Mouse (Mus musculus): ENCODE measurements around the gene Vmn2r85. TPM values are rescaled to one million over a fixed set of nuclear protein-coding genes. Genes with fewer than 3 reads are reported as not detected.

The Vmn2r85 gene
- polyA plus RNA-seq (2021; fragmentation: Nextera tagmentation): 0.06 TPM in 2 replicates
- long read RNA-seq, experiment 1, partial matches to known transcripts: 0 of 1 reads
- long read RNA-seq, experiment 1, other reads (novel, unspliced or antisense): 1 of 1 reads
- long read RNA-seq, experiment 2: 0 reads

DNA sequence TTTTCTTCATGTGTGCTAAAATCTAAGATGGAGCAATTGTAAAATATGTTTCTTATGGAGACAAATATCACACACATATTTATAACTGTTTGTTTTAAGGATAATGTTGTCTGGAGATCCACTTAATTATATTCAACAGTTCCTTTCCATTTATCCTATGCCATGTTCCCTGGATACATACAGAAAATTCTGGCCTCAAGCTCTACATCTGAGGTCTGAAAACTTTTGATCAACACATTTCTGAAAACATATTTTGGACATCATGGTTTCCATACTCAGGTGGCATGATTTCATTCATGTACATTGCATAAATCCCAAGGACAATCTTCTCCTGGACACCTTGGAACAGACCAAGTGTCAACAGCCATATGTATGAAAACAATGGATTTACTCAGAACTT, at the start of gene Vmn2r85:
Gene Vmn2r85, minus strand, starts transcription at position 101 of the 400 bp plus-strand sequence.

GRCm38 (mm10) chr10:130455950-130456349, 26.4 kb upstream of the Vmn2r85 start, which contains the start of gene Vmn2r86:
Gene Vmn2r86, minus strand, starts transcription at chr10:130456050.

DNA sequence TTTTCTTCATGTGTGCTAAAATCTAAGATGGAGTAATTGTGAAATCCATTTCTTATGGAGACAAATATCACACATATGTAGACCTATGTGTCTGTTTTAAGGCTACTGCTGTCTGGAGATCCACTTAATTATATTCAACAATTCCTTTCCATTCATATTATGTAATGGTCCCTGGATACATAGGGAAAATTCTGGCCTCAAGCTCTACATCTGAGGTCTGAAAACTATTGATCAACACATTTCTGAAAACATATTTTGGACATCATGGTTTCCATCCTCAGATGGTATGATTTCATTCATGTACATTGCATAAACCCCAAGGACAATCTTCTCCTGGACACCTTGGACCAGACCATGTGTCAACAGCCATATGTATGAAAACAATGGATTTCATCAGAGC, 35.3 kb downstream of the Vmn2r85 start, which contains the start of gene Vmn2r84:
Gene Vmn2r84, minus strand, starts transcription at position 101 of the 400 bp plus-strand sequence.

Other genes with a start within 250 kb of the Vmn2r85 start
- gene Olfr826, start 245.5 kb downstream of the Vmn2r85 start, polyA plus RNA-seq (2021; fragmentation: Nextera tagmentation): not detected in 2 replicates
- gene Olfr827, start 215.3 kb downstream of the Vmn2r85 start, polyA plus RNA-seq (2021; fragmentation: Nextera tagmentation): not detected in 2 replicates
- gene Neurod4, start 149.5 kb downstream of the Vmn2r85 start, polyA plus RNA-seq (2021; fragmentation: Nextera tagmentation): 0.23 TPM in 1 of 2 replicates, not detected in the other
- not detected in 2 replicates for gene Tespa1, start 106.8 kb downstream of the Vmn2r85 start, polyA plus RNA-seq (2021; fragmentation: Nextera tagmentation)
- 0.04 and 0.06 TPM in 2 replicates for gene Vmn2r84, start 35.4 kb downstream of the Vmn2r85 start, polyA plus RNA-seq (2021; fragmentation: Nextera tagmentation)
- 0.02 TPM in 1 of 2 replicates, not detected in the other for gene Vmn2r86, start 26.3 kb upstream of the Vmn2r85 start, polyA plus RNA-seq (2021; fragmentation: Nextera tagmentation)
- 0.21 and 0.26 TPM in 2 replicates for gene Vmn2r87, start 67.7 kb upstream of the Vmn2r85 start, polyA plus RNA-seq (2021; fragmentation: Nextera tagmentation)